Mouse (Mus musculus) granulocyte monocyte progenitor cell, adult 5-6 weeks (primary cell): Measurements from ENCODE around the gene Tmem245. TPM values are rescaled to one million over a fixed set of nuclear protein-coding genes. Genes with fewer than 3 reads are reported as not detected.

Source experiments
- ATAC-seq: replicated peaks from 2 replicates; pipeline ENCODE4 v1.8.0; 2016; ENCODE audit warnings: mild to moderate bottlenecking, moderate TSS enrichment, inconsistent platforms; ENCODE audit not compliant: poor library complexity, severe bottlenecking
- total RNA-seq, 2 experiments: library from RNA; stranded (forward) in 1 of 2; stranded (reverse) in 1 of 2; fragments of 200-712, 200-1000 nt in 1 of 2; fragments of >200 nt in 1 of 2; fragmentation: Nextera tagmentation in 1 of 2; gene quantifications; 2 replicates each; pipeline ENCODE4 v1.2.3; 2014 to 2017

The Tmem245 gene
- total RNA-seq, 2 experiments from 2014 or later = 9.9 to 16.3 TPM

- ATAC-seq = no peak
Measured at GRCm38 (mm10) chr4:56829511-56829921, 117.7 kb downstream of the Tmem245 start.

- ATAC-seq = no peak
Measured at GRCm38 (mm10) chr4:56828932-56829331, 118.3 kb downstream of the Tmem245 start.

GRCm38 (mm10) chr4:56824231-56824630, 123.0 kb downstream of the Tmem245 start:
- ATAC-seq = no peak

GRCm38 (mm10) chr4:56820017-56820550, 127.2 kb downstream of the Tmem245 start:
- 0 out of 2 replicates have a peak, but pooled peaks have one; percentile 22 for ATAC-seq

Other genes with a start within 250 kb of the Tmem245 start
- gene Gm26657, start 207.4 kb downstream of the Tmem245 start, total RNA-seq (2014; fragmentation: Nextera tagmentation) = not detected in 2 replicates
- gene Gm26657, start 207.4 kb downstream of the Tmem245 start, total RNA-seq (2017) = not detected in 2 replicates
- not detected in 2 replicates for gene Actl7b, start 206.0 kb downstream of the Tmem245 start, total RNA-seq (2014; fragmentation: Nextera tagmentation)
- gene Actl7b, start 206.0 kb downstream of the Tmem245 start, total RNA-seq (2017) = not detected in 2 replicates
- not detected in 2 replicates for gene Actl7a, start 204.0 kb downstream of the Tmem245 start, total RNA-seq (2014; fragmentation: Nextera tagmentation)
- gene Actl7a, start 204.0 kb downstream of the Tmem245 start, total RNA-seq (2017) = not detected in 2 replicates
- gene Elp1, start 145.1 kb downstream of the Tmem245 start, total RNA-seq (2014; fragmentation: Nextera tagmentation) = 52.5 and 59.4 TPM in 2 replicates
- 39.4 and 60.0 TPM in 2 replicates for gene Elp1, start 145.1 kb downstream of the Tmem245 start, total RNA-seq (2017)
- gene Fam206a, start 145.1 kb downstream of the Tmem245 start, total RNA-seq (2014; fragmentation: Nextera tagmentation) = 31.0 and 37.9 TPM in 2 replicates
- gene Fam206a, start 145.1 kb downstream of the Tmem245 start, total RNA-seq (2017) = 8.7 and 10.1 TPM in 2 replicates
- 5.9 and 6.1 TPM in 2 replicates for gene Ctnnal1, start 82.2 kb downstream of the Tmem245 start, total RNA-seq (2014; fragmentation: Nextera tagmentation)
- gene Ctnnal1, start 82.2 kb downstream of the Tmem245 start, total RNA-seq (2017) = 2.0 TPM in 2 replicates
- gene Frrs1l, start 43.0 kb upstream of the Tmem245 start, total RNA-seq (2014; fragmentation: Nextera tagmentation) = not detected in 2 replicates
- gene Frrs1l, start 43.0 kb upstream of the Tmem245 start, total RNA-seq (2017) = not detected in 2 replicates
- 4.5 and 12.7 TPM in 2 replicates for gene Epb41l4b, start 196.0 kb upstream of the Tmem245 start, total RNA-seq (2014; fragmentation: Nextera tagmentation)
- gene Epb41l4b, start 196.0 kb upstream of the Tmem245 start, total RNA-seq (2017) = 1.8 and 2.5 TPM in 2 replicates